Mouse (Mus musculus): ENCODE results near the gene Prkg1. TPM values are rescaled to one million over a fixed set of nuclear protein-coding genes. Genes with fewer than 3 reads are reported as not detected.

Gene Prkg1
- polyA plus RNA-seq, 1 experiment from 2014 or later, result 1.1 TPM

- Histone ChIP-seq H3K36me3 (ENCODE audit: control insufficient read depth, insufficient read depth, low read length) (no peaks in the 10 kb centered on the region), H3K9ac (ENCODE audit: low read length) (no peak overlapping the region), H3K27ac (ENCODE audit: low read depth, low read length) (no peak overlapping the region), H3K4me2 (ENCODE audit: low read length) (no peak overlapping the region), H3K27me3 (replicated peaks; ENCODE audit: control insufficient read depth, insufficient read depth, low read length) (no peaks in the 10 kb centered on the region), H3K4me1 (ENCODE audit: control insufficient read depth, insufficient read depth, low read length) (no peaks in the 10 kb centered on the region), H3K4me3 (ENCODE audit: low read depth, low read length) (no peak overlapping the region), H3K9me3 (replicated peaks; ENCODE audit: control insufficient read depth, low read length) (no peaks in the 10 kb centered on the region)
- DNase-seq (ENCODE audit: low spot score) (no peak), ATAC-seq (no peak)
- 86% methylated on average over 4 of the region's 4 CpGs for WGBS
Observed at GRCm38 (mm10) chr19:31779021-31779420, 14.2 kb upstream of the Prkg1 start.

DNA sequence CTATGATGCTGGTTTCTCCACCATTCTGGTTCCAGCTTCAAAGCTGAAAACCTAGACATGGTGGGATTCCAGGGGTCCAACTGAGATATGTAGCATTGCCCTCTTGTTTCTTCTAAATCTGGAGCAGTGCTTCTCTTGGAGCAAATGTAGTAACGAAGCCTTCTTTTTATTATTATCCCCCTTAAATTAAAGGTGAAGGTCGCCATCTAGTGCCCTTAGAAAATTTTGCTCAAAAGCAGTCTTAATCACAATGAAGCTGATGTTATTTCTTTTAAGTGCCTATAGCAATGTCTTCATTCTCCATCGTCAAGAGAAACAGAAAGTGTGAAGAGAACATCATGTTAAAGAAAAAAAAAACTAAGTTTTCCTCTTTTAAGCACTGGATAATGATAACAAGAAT lies 2.2 kb upstream of the Prkg1 start:
- H3K4me1 ChIP-seq (ENCODE audit: control insufficient read depth, insufficient read depth, low read length), result peaks cover 12% of the 10 kb centered on the region
- peaks cover 20% of the 10 kb centered on the region for H3K27me3 ChIP-seq (replicated peaks; ENCODE audit: control insufficient read depth, insufficient read depth, low read length)
- DNase-seq (ENCODE audit: low spot score) (peak; percentile 57), ATAC-seq (no peak)
- no peaks in the 10 kb centered on the region for H3K36me3 ChIP-seq (ENCODE audit: control insufficient read depth, insufficient read depth, low read length)
- no peak overlapping the region for H3K9ac ChIP-seq (ENCODE audit: low read length)
- H3K9me3 ChIP-seq (replicated peaks; ENCODE audit: control insufficient read depth, low read length), result no peaks in the 10 kb centered on the region
- WGBS, result 5% methylated on average over 3 of the region's 3 CpGs
- no peak overlapping the region for H3K27ac ChIP-seq (ENCODE audit: low read depth, low read length)
- H3K4me2 ChIP-seq (ENCODE audit: low read length), result no peak overlapping the region
- no peak overlapping the region for H3K4me3 ChIP-seq (ENCODE audit: low read depth, low read length)

GRCm38 (mm10) chr19:31765451-31765850 lies 618 bp upstream of the Prkg1 start:
- no peak for ATAC-seq
- H3K9ac ChIP-seq (ENCODE audit: low read length), result no peak overlapping the region
- peaks cover 26% of the 10 kb centered on the region for H3K27me3 ChIP-seq (replicated peaks; ENCODE audit: control insufficient read depth, insufficient read depth, low read length)
- H3K4me3 ChIP-seq (ENCODE audit: low read depth, low read length), result 0 out of 2 replicates have a peak overlapping the region, but pooled peaks have one; percentile 46
- DNase-seq (ENCODE audit: low spot score), result no peak
- no peak overlapping the region for H3K27ac ChIP-seq (ENCODE audit: low read depth, low read length)
- peak overlapping the region; percentile 98; the same call in 1 of the 2 replicates for H3K4me2 ChIP-seq (ENCODE audit: low read length)
- 33% methylated on average over 4 of the region's 4 CpGs for WGBS
- H3K4me1 ChIP-seq (ENCODE audit: control insufficient read depth, insufficient read depth, low read length), result peaks cover 12% of the 10 kb centered on the region
- H3K9me3 ChIP-seq (replicated peaks; ENCODE audit: control insufficient read depth, low read length), result no peaks in the 10 kb centered on the region
- no peaks in the 10 kb centered on the region for H3K36me3 ChIP-seq (ENCODE audit: control insufficient read depth, insufficient read depth, low read length)

- no peak overlapping the region for H3K27ac ChIP-seq (ENCODE audit: low read depth, low read length)
- H3K9ac ChIP-seq (ENCODE audit: low read length), result peak overlapping the region; percentile 51
- H3K36me3 ChIP-seq (ENCODE audit: control insufficient read depth, insufficient read depth, low read length), result no peaks in the 10 kb centered on the region
- DNase-seq (ENCODE audit: low spot score) (peak; percentile 24), ATAC-seq (peak; percentile 60)
- WGBS, result under 1% methylated on average over 56 of the region's 56 CpGs
- H3K27me3 ChIP-seq (replicated peaks; ENCODE audit: control insufficient read depth, insufficient read depth, low read length), result peaks cover 26% of the 10 kb centered on the region
- H3K4me3 ChIP-seq (ENCODE audit: low read depth, low read length), result peak overlapping the region; percentile 46
- H3K4me1 ChIP-seq (ENCODE audit: control insufficient read depth, insufficient read depth, low read length), result peaks cover 12% of the 10 kb centered on the region
- H3K4me2 ChIP-seq (ENCODE audit: low read length), result peak overlapping the region; percentile 98
- no peaks in the 10 kb centered on the region for H3K9me3 ChIP-seq (replicated peaks; ENCODE audit: control insufficient read depth, low read length)
Observed at GRCm38 (mm10) chr19:31763951-31764800, 657 bp downstream of the Prkg1 start.

GRCm38 (mm10) chr19:31763246-31763821 lies 1.5 kb downstream of the Prkg1 start:
- DNase-seq (ENCODE audit: low spot score) (no peak), ATAC-seq (no peak)
- Histone ChIP-seq H3K4me1 (ENCODE audit: control insufficient read depth, insufficient read depth, low read length) (peaks cover 12% of the 10 kb centered on the region), H3K27ac (ENCODE audit: low read depth, low read length) (no peak overlapping the region), H3K4me3 (ENCODE audit: low read depth, low read length) (peak overlapping the region; percentile 46), H3K9ac (ENCODE audit: low read length) (no peak overlapping the region), H3K36me3 (ENCODE audit: control insufficient read depth, insufficient read depth, low read length) (no peaks in the 10 kb centered on the region), H3K27me3 (replicated peaks; ENCODE audit: control insufficient read depth, insufficient read depth, low read length) (peaks cover 26% of the 10 kb centered on the region), H3K9me3 (replicated peaks; ENCODE audit: control insufficient read depth, low read length) (no peaks in the 10 kb centered on the region), H3K4me2 (ENCODE audit: low read length) (peak overlapping the region; percentile 98)
- WGBS, result 7% methylated on average over 20 of the region's 20 CpGs

- under 1% methylated on average over 24 of the region's 24 CpGs for WGBS
- peaks cover 26% of the 10 kb centered on the region for H3K27me3 ChIP-seq (replicated peaks; ENCODE audit: control insufficient read depth, insufficient read depth, low read length)
- no peak for ATAC-seq
Observed at GRCm38 (mm10) chr19:31762411-31763245, 2.2 kb downstream of the Prkg1 start.

DNA sequence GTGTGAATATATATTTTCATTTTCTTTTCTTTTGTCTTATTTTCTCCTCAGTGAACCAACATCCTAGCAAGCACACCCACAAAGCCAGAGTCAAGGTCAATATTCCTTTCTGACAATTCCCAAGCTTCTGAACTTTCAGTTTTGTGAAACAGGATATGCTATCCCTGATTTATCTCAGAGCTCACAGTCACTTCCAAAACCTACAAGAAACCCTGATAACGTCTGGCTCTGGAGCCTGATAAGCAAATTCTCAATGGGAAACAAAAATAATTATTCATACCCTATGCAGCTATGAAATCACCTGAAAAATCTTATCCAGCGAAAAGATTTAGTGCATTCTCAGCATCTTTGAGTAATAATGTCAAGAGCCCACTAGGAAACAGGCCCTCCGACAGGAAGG lies 5.0 kb downstream of the Prkg1 start:
- no peak overlapping the region for H3K27ac ChIP-seq (ENCODE audit: low read depth, low read length)
- no peak overlapping the region for H3K9ac ChIP-seq (ENCODE audit: low read length)
- DNase-seq (ENCODE audit: low spot score), result no peak
- no peaks in the 10 kb centered on the region for H3K36me3 ChIP-seq (ENCODE audit: control insufficient read depth, insufficient read depth, low read length)
- H3K27me3 ChIP-seq (replicated peaks; ENCODE audit: control insufficient read depth, insufficient read depth, low read length), result peaks cover 26% of the 10 kb centered on the region
- WGBS, result 73% methylated on average over 3 of the region's 3 CpGs
- no peak overlapping the region for H3K4me3 ChIP-seq (ENCODE audit: low read depth, low read length)
- ATAC-seq, result no peak
- no peaks in the 10 kb centered on the region for H3K9me3 ChIP-seq (replicated peaks; ENCODE audit: control insufficient read depth, low read length)
- peaks cover 12% of the 10 kb centered on the region for H3K4me1 ChIP-seq (ENCODE audit: control insufficient read depth, insufficient read depth, low read length)
- H3K4me2 ChIP-seq (ENCODE audit: low read length), result no peak overlapping the region

More at GRCm38 (mm10) chr19:31762411-31763245, 2.2 kb downstream of the Prkg1 start:
- H3K4me3 ChIP-seq (ENCODE audit: low read depth, low read length), result peak overlapping the region; percentile 27
- peak; percentile 35 for DNase-seq (ENCODE audit: low spot score)
- peak overlapping the region; percentile 32; the same call in 1 of the 2 replicates for H3K9ac ChIP-seq (ENCODE audit: low read length)
- peak overlapping the region; percentile 98 for H3K4me2 ChIP-seq (ENCODE audit: low read length)
- no peaks in the 10 kb centered on the region for H3K9me3 ChIP-seq (replicated peaks; ENCODE audit: control insufficient read depth, low read length)
- H3K4me1 ChIP-seq (ENCODE audit: control insufficient read depth, insufficient read depth, low read length), result peaks cover 12% of the 10 kb centered on the region
- no peaks in the 10 kb centered on the region for H3K36me3 ChIP-seq (ENCODE audit: control insufficient read depth, insufficient read depth, low read length)
- H3K27ac ChIP-seq (ENCODE audit: low read depth, low read length), result no peak overlapping the region

DNA sequence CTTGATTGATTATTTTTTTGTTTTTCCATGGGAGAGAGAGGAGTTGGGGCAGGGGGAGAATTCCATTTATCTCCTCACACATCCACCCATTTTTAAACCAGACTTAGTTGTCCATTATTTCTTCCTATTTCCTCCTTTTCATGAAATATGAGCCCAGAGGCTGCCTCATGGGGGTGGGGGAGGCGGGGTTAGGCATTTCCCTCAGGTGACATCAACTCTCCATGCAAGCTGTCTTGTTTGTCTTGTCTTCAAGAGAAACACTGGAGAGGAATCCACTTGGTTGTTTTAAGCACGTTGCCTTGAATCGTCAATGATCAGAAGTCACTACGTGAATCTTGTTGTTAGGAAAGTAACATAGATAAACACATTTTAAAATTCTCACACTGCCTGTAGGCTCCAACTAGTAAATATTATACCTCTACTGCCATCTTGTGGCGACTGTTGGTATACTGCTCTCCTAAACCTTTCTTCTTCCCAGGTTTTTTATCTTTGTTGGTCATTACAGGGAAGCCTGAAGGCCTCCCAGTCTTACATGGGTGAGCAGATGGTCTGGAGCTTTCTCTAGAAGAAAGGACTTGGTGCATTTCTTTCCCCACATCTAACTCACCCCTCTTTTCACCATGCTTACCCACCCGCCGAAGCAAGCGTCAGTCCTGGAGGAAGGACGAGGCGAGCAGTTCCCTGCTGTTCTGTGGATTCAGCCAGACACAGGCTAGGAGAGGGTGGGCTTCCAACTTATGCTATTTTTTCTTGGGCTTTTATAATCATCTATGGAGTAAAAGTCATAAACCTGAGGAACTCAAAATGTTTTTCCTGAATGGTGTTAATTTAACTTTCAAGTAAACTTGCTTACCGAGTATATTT lies 8.7 kb downstream of the Prkg1 start:
- H3K9me3 ChIP-seq (replicated peaks; ENCODE audit: control insufficient read depth, low read length), result no peaks in the 10 kb centered on the region
- H3K4me1 ChIP-seq (ENCODE audit: control insufficient read depth, insufficient read depth, low read length), result 0 out of 2 replicates have a peak, but pooled peaks cover 3% of the 10 kb centered on the region
- no peak overlapping the region for H3K4me2 ChIP-seq (ENCODE audit: low read length)
- H3K36me3 ChIP-seq (ENCODE audit: control insufficient read depth, insufficient read depth, low read length), result no peaks in the 10 kb centered on the region
- no peak overlapping the region for H3K27ac ChIP-seq (ENCODE audit: low read depth, low read length)
- ATAC-seq (peak; percentile 79), DNase-seq (ENCODE audit: low spot score) (peak; percentile 86)
- 36% methylated on average over 11 of the region's 11 CpGs for WGBS
- no peak overlapping the region for H3K9ac ChIP-seq (ENCODE audit: low read length)
- H3K27me3 ChIP-seq (replicated peaks; ENCODE audit: control insufficient read depth, insufficient read depth, low read length), result 0 out of 2 replicates have a peak, but pooled peaks cover 3% of the 10 kb centered on the region
- H3K4me3 ChIP-seq (ENCODE audit: low read depth, low read length), result no peak overlapping the region
